Mouse (Mus musculus) kidney, embryonic 14.5 days (tissue): ENCODE measurements at regions not wholly inside any gene's neighbourhood (a gene's known extent, or its start where the extent isn't known, plus 50 kb on each side); places are given as distances from the start of the nearest gene placed in this dataset.

ENCODE experiments used
- ATAC-seq: fragments of 200-750 bp; cut with Nextera tagmentation; 2 replicates; pipeline ENCODE4 v1.8.0; 2017; ENCODE audit warnings: moderate number of reproducible peaks, mild to moderate bottlenecking, moderate TSS enrichment, moderate library complexity; ENCODE audit not compliant: low FRiP score, low TSS enrichment
- H3K27ac ChIP-seq: fragments of 300-500 bp; sonication (generic); 2 replicates; pipeline ENCODE4 v1.5.1; 2014; ENCODE audit warnings: low read depth, mild to moderate bottlenecking, low read length, moderate library complexity, mixed read lengths
- H3K27me3 ChIP-seq: fragments of 300-500 bp; sonication (generic); 2 replicates; pipeline ENCODE4 v1.6.1; 2014; ENCODE audit warnings: mild to moderate bottlenecking, low read length; ENCODE audit not compliant: control insufficient read depth, insufficient read depth
- H3K36me3 ChIP-seq: fragments of 300-500 bp; sonication (generic); 2 replicates; pipeline ENCODE4 v1.6.1; 2014; ENCODE audit warnings: low read length, mixed read lengths; ENCODE audit not compliant: control insufficient read depth, insufficient read depth
- H3K4me1 ChIP-seq: fragments of 300-500 bp; sonication (generic); 2 replicates; pipeline ENCODE4 v1.6.1; 2014; ENCODE audit warnings: low read length, mixed read lengths; ENCODE audit not compliant: control insufficient read depth, insufficient read depth
- H3K4me2 ChIP-seq: fragments of 300-500 bp; sonication (generic); replicated peaks from 2 replicates; pipeline ENCODE4 v1.6.1; 2014; ENCODE audit warnings: low read depth, mild to moderate bottlenecking, low read length
- H3K4me3 ChIP-seq: fragments of 300-500 bp; sonication (generic); 2 replicates; pipeline ENCODE4 v1.5.1; 2014; ENCODE audit warnings: mild to moderate bottlenecking, low read length
- H3K9ac ChIP-seq: fragments of 300-500 bp; sonication (generic); 2 replicates; pipeline ENCODE4 v1.6.1; 2014; ENCODE audit warnings: low read depth, mild to moderate bottlenecking, low read length, moderate library complexity
- H3K9me3 ChIP-seq: fragments of 300-500 bp; sonication (generic); 2 replicates; pipeline ENCODE4 v1.6.1; 2016; ENCODE audit warnings: low read length; ENCODE audit not compliant: control insufficient read depth
- WGBS: fragments of 180-500 bp; shearing (Covaris S2); extraction: QIAGEN DNeasy Blood & Tissue Kit; methylation state at CpG from one replicate; pipeline ENCODE4 v1.1.7; 2014; 5-methylcytosine and 5-hydroxymethylcytosine counted together

- no peak overlapping the region for H3K4me2 ChIP-seq
- WGBS, result 80% methylated on average over 4 of the region's 4 CpGs
- no peaks in the 10 kb centered on the region for H3K4me1 ChIP-seq
- H3K9me3 ChIP-seq, result no peaks in the 10 kb centered on the region
- no peak overlapping the region for H3K9ac ChIP-seq
- no peak overlapping the region for H3K27ac ChIP-seq
- no peak for ATAC-seq
- no peaks in the 10 kb centered on the region for H3K27me3 ChIP-seq
- H3K36me3 ChIP-seq, result no peaks in the 10 kb centered on the region
- H3K4me3 ChIP-seq, result no peak overlapping the region
Observed at GRCm38 (mm10) chr7:72627369-72627768, 321.0 kb upstream of the Mctp2 start.

- Histone ChIP-seq H3K4me2 (no peak overlapping the region), H3K4me1 (no peaks in the 10 kb centered on the region), H3K27me3 (no peaks in the 10 kb centered on the region), H3K4me3 (no peak overlapping the region), H3K27ac (no peak overlapping the region), H3K36me3 (no peaks in the 10 kb centered on the region), H3K9ac (no peak overlapping the region), H3K9me3 (no peaks in the 10 kb centered on the region)
- no peak for ATAC-seq
- WGBS, result 84% methylated on average over 2 of the region's 2 CpGs
Observed at GRCm38 (mm10) chr7:72639566-72639965, 333.2 kb upstream of the Mctp2 start.

GRCm38 (mm10) chr7:72675018-72675417 is 368.6 kb upstream of the Mctp2 start:
- Histone ChIP-seq H3K9ac (no peak overlapping the region), H3K4me1 (no peaks in the 10 kb centered on the region), H3K9me3 (no peaks in the 10 kb centered on the region), H3K27me3 (no peaks in the 10 kb centered on the region), H3K4me3 (no peak overlapping the region), H3K36me3 (no peaks in the 10 kb centered on the region), H3K4me2 (no peak overlapping the region), H3K27ac (no peak overlapping the region)
- ATAC-seq, result no peak
- 73% methylated on average over 6 of the region's 6 CpGs for WGBS

- Histone ChIP-seq H3K27me3 (no peaks in the 10 kb centered on the region), H3K9me3 (0 out of 2 replicates have a peak, but pooled peaks cover 2% of the 10 kb centered on the region), H3K4me2 (no peak overlapping the region), H3K4me3 (no peak overlapping the region), H3K4me1 (no peaks in the 10 kb centered on the region), H3K9ac (no peak overlapping the region), H3K27ac (no peak overlapping the region), H3K36me3 (no peaks in the 10 kb centered on the region)
- no peak for ATAC-seq
- 65% methylated on average over 2 of the region's 2 CpGs for WGBS
Observed at GRCm38 (mm10) chr7:72685803-72686202, 379.4 kb upstream of the Mctp2 start.

GRCm38 (mm10) chr7:72687356-72687755 is 380.9 kb upstream of the Mctp2 start:
- no peaks in the 10 kb centered on the region for H3K36me3 ChIP-seq
- H3K4me1 ChIP-seq, result no peaks in the 10 kb centered on the region
- ATAC-seq, result no peak
- 56% methylated on average over 4 of the region's 4 CpGs for WGBS
- no peak overlapping the region for H3K4me2 ChIP-seq
- H3K27ac ChIP-seq, result no peak overlapping the region
- no peak overlapping the region for H3K4me3 ChIP-seq
- no peak overlapping the region for H3K9ac ChIP-seq
- H3K9me3 ChIP-seq, result 0 out of 2 replicates have a peak, but pooled peaks cover 2% of the 10 kb centered on the region
- no peaks in the 10 kb centered on the region for H3K27me3 ChIP-seq

GRCm38 (mm10) chr7:72691396-72691795 is 385.0 kb upstream of the Mctp2 start:
- Histone ChIP-seq H3K36me3 (no peaks in the 10 kb centered on the region), H3K4me2 (no peak overlapping the region), H3K27me3 (no peaks in the 10 kb centered on the region), H3K9me3 (0 out of 2 replicates have a peak, but pooled peaks cover 2% of the 10 kb centered on the region), H3K4me3 (no peak overlapping the region), H3K9ac (no peak overlapping the region), H3K27ac (no peak overlapping the region), H3K4me1 (no peaks in the 10 kb centered on the region)
- 84% methylated on average over 3 of the region's 3 CpGs for WGBS
- no peak for ATAC-seq

DNA sequence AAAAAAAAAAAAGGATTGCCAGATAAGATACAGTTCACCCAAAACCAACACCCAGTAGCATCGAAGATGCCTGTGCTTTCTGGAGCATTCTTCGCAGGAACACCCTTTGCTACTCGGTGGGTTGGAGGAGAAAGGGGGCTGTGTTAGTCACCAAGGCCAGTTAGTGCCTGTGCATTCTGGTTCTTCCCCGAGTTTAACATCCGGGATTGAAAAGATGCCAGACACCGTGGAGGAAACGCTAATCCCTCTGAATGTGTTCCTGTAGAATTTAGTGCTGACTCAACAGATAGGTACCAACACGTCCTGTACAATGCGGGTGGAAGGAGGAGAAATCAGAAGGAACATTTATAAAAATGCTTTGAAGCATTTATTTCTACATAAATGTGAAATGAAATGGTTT is 385.5 kb upstream of the Mctp2 start:
- H3K4me1 ChIP-seq, result no peaks in the 10 kb centered on the region
- no peak for ATAC-seq
- 84% methylated on average over 9 of the region's 9 CpGs for WGBS
- H3K4me3 ChIP-seq, result no peak overlapping the region
- no peak overlapping the region for H3K27ac ChIP-seq
- H3K9ac ChIP-seq, result no peak overlapping the region
- no peaks in the 10 kb centered on the region for H3K27me3 ChIP-seq
- H3K4me2 ChIP-seq, result no peak overlapping the region
- no peaks in the 10 kb centered on the region for H3K36me3 ChIP-seq
- H3K9me3 ChIP-seq, result 0 out of 2 replicates have a peak, but pooled peaks cover 2% of the 10 kb centered on the region

- Histone ChIP-seq H3K4me1 (no peaks in the 10 kb centered on the region), H3K36me3 (no peaks in the 10 kb centered on the region)
- no peak for ATAC-seq
Observed at GRCm38 (mm10) chr7:72696736-72697135, 390.3 kb upstream of the Mctp2 start.

GRCm38 (mm10) chr7:72703652-72704341 is 397.4 kb upstream of the Mctp2 start:
- no peaks in the 10 kb centered on the region for H3K36me3 ChIP-seq
- H3K4me3 ChIP-seq, result no peak overlapping the region
- no peak overlapping the region for H3K4me2 ChIP-seq
- no peak overlapping the region for H3K9ac ChIP-seq
- no peaks in the 10 kb centered on the region for H3K4me1 ChIP-seq
- H3K9me3 ChIP-seq, result no peaks in the 10 kb centered on the region
- no peaks in the 10 kb centered on the region for H3K27me3 ChIP-seq
- no peak for ATAC-seq
- H3K27ac ChIP-seq, result no peak overlapping the region
- 51% methylated on average over 5 of the region's 5 CpGs for WGBS

More at GRCm38 (mm10) chr7:72696736-72697135, 390.3 kb upstream of the Mctp2 start:
- 68% methylated on average over 3 of the region's 3 CpGs for WGBS
- Histone ChIP-seq H3K4me3 (no peak overlapping the region), H3K27me3 (no peaks in the 10 kb centered on the region), H3K4me2 (no peak overlapping the region), H3K9me3 (no peaks in the 10 kb centered on the region), H3K9ac (no peak overlapping the region), H3K27ac (no peak overlapping the region)
